Mouse (Mus musculus): Measurements from ENCODE around the gene Bola2. TPM values are rescaled to one million over a fixed set of nuclear protein-coding genes. Genes with fewer than 3 reads are reported as not detected.
"Not testable (repeated sequence)": the region's sequence is repeated elsewhere in the genome, so short reads cannot be mapped to it uniquely, and the experiment has no call there.

Gene Bola2
- total RNA-seq, 2 experiments from 2014 or later: 107 to 115 TPM

DNA sequence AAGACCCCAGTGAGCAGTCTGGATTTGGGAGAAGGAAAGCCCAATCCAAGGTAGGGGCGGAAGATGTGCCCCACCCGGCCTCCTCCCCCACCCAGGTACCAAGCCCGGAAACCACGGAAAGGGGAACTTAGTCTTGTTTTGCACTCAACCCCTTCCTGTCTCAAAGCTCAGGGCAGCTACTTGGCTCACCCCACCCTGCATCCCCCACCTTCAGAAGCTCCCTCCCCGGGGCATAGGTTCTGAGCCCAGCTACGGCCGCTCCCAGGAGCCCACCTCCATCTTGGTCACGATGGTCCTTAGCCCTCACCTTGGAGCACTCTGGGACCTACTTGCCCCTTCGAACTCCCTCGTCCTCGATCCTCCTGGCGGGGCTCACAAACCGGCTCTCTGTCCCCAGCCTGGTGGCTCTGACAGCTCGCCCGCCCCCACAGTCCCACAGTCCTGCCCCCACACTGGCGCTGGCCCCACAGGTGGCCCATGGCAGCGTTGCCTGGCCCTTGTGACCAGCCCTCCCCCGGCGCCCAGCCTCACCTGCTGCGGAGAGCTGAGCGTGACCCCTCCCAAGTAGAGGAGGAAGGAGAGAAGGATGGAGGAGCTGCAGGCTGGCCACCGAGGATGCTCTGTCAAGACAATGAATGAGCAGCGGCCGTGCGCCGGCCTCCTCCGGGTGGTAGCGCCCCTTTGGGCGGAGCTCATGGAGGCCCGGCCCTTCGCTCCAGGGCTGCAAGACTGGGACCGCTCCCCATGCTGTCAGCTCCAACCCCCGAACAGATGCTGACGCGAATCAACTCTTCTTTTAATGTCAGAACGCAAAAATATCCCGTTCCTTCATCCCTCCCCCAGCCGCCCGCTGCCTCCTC is 9.2 kb downstream of the Bola2 start:
- intact Hi-C loops (cut with DNase I): loop anchor here (5.0 kb wide), 1 partner anchor 53 kb away; the partner anchor contains the start of gene Mapk3
- peak; percentile 79 for DNase-seq

DNA sequence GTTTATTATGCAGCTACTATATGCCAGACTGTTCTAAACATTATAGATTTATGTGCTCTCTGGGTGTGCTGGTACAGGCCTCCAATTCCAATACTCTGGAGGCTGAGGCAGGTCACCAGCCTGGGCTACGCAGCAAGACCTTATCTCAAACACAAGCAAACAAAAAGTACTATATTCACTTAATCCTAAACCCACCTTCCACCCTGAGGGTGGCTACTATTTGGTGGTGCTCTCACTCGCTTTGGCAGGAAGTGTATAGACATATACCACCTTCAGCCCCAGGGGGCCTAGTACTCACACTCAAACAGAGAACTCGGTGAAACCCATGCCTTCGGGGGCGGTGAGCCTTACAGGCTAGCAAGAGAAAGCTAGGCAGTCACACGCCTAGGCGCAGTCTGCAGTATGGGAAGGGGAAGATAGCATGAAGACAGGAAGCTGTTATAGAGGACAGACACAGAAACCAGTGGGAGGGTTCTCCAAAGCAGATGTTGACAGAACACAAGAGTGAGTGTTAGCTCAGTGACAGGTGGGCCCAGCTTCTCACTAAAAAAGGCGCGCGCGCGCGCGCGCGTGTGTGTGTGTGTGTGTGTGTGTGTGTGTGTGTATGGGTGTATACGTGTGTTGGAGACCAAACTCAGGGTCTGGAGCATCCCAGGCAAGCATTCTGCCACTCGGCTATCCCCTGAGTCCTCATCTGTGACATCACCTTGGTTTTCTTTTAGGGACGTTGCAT is 12.4 kb downstream of the Bola2 start, which contains the start of gene Coro1a:
Gene Coro1a, minus strand, starts transcription at position 346 of the 733 bp plus-strand sequence.
- intact Hi-C loops (cut with DNase I): no loop called here
- no peak for DNase-seq

DNA sequence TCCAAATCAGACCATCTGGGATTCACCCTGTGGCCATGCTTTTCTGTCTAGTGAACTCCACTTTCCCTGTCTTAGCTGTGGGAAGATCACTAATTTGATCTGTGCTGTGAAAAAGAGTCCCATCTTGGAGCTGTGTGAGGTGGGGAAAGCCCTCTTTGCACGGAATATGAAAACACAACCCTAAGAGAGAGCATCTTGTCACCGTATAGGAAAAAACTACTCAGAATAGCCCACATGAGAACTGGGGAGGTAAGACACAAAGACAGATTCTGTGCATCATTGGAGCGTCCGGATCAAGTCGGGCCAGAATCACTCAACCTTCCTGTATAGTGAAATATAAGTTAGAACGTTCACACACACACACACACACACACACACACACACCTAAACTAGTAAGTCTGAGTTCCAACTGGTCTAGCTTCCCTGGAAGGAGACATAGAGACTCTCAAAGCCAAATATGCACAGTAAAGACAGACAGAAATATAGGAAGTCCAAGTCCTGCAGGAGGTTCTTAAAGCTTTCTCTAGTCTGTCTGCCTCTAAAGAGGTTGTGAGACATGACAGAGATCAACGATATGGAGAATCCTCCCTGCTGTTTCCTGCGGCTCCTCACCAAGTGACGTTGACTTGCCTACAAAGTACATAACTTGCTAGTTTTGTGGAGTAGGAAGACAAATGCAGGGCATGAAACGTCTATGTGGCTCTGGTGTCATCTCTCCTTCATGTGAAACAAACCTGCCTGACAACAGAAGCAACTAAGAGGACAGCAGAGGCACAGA is 13.2 kb downstream of the Bola2 start:
- DNase-seq: no peak
- intact Hi-C loops (cut with DNase I): no loop called here

DNA sequence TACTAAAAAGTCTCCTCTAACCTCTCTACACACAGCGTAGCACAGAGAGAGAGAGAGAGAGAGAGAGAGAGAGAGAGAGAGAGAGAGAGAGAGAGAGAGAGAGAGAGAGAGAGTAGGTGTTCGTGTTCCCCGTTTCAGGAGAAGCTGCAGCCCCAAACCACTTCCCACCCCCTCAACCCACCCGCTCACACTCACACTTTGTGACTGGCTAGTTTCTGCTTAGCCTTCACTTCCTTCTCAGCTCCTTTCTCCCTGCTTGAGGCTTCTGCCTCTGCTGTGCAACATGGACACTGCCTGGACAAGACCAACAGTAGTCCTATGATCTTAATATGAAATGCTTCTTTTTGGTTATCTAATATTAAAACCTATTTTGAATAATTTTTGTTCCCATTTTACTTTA is 15.1 kb downstream of the Bola2 start:
- no peak for DNase-seq
- intact Hi-C loops (cut with DNase I): no loop called here

DNA sequence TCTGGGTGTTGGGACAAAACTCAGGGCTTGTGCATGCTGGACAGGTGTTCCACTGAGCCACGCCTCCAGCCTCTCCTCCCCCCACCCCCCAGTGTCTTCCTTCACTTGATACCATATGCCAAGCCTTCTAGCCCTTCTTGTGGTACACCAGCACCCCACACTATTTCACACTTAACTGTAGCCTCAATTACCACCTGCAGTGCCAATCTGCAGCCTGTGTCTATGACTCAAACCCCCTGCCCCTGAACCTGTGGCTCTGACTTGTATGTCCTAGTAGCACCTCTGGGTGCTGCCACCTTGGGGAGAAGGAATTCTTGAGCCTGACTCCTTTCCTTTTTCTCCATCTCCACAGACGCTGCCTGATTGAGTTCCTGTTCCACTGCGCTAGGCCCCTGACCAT is 16.7 kb downstream of the Bola2 start:
- intact Hi-C loops (cut with DNase I): no loop called here

DNA sequence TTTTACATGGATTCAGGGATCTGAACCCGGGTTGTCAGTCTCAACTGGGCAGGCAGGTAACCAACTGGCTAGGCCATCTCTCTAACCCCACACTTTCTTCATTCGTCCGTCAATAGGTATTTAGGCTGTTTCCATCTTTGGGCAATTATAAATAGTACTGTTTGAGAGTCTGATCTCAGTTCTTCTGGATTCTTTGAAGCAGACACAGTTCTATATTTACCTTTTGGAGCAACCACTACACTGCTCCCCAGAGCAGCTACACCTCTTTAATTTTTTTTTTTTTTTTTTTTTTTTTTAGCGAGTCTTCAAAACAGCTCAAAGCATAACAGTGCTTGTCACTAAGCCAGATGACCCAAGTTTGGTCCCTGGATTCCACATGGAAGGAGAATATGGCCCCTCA is 20.5 kb downstream of the Bola2 start:
- DNase-seq: no peak
- intact Hi-C loops (cut with DNase I): no loop called here

More for the DNA sequence above, 16.7 kb downstream of the Bola2 start:
- no peak for DNase-seq

DNA sequence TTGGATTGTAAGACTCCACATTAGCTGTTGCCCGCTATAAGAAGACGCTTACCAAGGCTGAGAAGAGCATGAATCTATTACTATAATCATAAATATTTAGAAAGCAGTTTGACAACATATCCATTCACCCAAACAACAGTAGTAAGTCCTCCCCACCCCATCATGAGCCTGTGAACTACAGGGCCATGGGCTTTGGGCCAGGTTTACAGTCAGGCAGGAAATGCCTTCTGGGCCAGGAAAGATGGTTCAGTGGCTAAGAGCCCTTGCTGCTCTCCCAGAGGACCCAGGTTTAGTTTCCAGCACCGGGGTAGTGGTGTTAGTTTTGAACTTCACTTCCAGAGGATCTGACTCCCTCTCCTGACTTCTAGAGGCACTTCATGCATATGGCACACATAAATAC is 22.4 kb downstream of the Bola2 start:
- intact Hi-C loops (cut with DNase I): no loop called here
- no peak for DNase-seq

DNA sequence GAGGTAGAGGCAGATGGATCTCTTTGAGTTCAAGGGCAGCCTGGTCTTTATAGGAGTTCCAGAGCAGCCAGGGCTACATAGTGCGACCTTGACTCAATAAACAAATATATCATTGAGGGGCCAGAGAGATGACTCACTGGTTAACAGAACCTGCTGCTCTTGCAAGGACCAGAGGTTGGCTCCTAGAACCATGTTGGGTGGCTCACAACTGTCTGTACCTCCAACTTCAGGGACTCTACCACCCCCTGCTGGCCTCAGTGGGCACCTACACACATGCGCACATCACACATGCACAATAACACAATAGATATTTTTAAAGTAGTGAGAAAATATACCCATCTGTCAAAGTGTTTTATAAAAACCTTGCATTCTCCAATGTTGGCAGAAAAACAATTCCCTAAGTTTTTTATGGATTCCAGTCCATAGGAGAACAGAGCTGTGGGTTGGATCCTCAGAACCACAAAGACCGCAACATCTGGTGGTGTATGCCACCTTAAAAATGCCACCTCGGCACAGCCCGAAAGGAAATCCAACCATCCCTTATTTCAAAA is 23.7 kb downstream of the Bola2 start:
- intact Hi-C loops (cut with DNase I): no loop called here

DNA sequence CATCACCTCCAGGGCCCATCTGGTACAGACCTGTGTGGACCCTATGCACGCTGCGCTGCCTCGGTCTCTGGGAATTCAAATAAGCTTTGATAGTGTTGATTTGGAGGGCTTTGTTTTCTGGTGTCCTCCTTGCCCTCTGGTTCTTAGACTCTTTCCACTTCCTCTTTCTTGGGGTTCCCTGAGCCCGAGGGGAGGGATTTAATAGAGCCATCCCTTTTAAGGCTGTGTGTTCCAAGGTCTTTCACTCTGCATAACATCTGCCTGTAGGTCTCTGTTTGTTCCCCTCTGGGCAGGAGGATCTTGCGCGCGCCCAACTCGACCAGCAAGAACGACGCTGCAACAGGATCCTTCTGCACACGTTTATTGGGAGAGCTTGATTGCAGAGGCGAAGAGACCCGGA is 26.4 kb downstream of the Bola2 start:
- DNase-seq: no peak
- intact Hi-C loops (cut with DNase I): no loop called here

More for the DNA sequence above, 23.7 kb downstream of the Bola2 start:
- DNase-seq: no peak

DNA sequence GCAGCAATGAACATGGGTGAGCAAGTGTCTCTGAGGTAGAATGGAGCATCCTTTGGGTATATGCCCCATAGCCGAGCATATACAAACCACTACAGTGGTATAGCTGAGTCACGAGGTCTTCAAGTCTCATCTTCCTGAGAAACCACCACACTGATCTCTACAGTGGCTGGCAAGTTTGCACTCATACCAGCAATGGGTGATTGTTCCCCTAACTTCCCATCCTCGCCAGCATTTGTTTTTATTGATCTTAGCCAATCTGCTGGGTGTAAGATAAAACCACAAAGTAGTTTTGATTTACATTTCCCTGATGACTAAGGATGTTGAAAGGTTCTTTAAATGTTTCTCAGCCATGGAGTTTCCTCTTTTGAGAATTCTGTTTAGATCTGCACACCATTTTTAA is 29.9 kb downstream of the Bola2 start:
- intact Hi-C loops (cut with DNase I): no loop called here
- no peak for DNase-seq

DNA sequence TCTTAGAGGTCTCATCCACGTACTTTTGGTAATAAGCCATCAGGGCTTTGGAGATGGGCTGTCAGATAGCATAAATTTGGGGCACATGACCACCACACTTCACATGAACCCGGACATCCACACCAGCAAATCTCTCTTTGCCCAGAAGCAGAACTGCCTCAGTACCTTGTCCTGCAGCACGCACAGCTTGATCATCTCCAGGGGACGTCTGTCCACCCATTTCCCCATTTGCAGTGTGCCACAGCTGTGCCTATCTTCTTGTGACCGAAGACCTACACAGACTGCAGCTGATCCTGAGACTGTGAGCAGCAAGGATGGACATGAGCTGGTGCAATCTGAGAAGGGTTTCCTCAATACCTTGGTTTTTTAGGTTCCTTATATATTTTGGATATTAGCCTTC is 30.5 kb downstream of the Bola2 start:
- intact Hi-C loops (cut with DNase I): no loop called here
- no peak for DNase-seq

DNA sequence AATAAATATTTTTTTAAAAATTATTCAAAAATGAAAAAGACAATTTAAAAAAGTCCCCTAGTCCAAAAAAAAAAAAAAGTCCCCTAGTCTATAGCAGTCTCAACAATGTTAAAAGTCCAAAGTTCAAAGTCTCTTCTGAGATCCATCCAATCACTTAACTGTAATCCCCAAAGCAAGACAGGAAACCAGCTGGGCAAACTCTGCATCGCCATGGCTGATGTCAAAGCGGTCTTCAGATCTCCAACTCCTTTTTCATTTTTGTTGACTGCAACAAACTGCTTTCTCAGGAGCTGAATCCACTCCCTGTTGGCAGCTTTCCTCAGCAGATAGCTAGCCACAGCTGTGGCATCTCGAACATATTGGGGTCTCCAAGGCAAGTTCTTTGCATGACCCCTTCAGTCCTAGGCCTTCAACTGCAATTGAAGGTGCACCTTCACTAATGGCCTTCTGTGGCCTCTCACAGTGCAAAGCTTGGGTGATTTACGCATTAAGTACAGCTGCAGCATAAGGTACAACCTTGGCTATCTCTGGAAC is 35.1 kb downstream of the Bola2 start:
- intact Hi-C loops (cut with DNase I); DNase-seq: not testable (repeated sequence)

DNA sequence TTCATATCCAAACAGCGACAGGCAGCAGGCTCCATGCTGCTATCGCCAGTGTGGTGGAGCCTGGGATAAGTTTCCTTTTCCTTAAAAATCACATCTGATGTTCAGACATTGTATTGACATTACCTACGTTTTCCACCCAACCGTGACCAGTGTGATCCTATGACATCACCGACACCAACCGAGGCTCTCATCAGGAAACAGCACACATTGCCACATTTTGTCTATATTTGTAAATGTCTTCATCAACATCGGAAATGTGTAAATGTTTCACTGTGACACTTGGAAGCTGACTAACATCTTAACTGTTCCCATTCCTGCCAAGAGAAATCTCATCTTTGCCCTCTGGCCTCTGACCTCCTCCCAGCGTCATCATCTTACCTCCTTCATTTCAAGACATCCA is 40.9 kb downstream of the Bola2 start:
- intact Hi-C loops (cut with DNase I): no loop called here
- DNase-seq: no peak

DNA sequence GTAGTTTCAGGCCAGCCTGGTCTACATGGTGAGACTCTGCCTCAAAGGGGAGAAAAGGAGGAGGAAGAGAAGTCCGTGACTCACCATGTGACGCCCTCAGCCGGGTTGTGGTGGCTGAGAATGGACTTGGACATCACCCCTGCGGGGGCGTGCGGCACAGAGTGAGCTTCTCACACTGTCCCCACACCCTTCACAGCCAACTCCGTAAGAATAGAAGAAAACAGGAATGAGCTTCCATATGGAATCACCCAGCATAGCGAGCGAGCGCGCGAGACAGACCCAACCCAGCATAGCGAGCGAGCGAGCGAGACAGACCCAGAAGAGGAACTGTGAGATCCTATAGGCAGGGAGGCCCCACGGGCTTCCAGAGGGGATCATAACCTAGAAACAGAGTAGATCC is 44.4 kb downstream of the Bola2 start:
- intact Hi-C loops (cut with DNase I): no loop called here
- DNase-seq: no peak

DNA sequence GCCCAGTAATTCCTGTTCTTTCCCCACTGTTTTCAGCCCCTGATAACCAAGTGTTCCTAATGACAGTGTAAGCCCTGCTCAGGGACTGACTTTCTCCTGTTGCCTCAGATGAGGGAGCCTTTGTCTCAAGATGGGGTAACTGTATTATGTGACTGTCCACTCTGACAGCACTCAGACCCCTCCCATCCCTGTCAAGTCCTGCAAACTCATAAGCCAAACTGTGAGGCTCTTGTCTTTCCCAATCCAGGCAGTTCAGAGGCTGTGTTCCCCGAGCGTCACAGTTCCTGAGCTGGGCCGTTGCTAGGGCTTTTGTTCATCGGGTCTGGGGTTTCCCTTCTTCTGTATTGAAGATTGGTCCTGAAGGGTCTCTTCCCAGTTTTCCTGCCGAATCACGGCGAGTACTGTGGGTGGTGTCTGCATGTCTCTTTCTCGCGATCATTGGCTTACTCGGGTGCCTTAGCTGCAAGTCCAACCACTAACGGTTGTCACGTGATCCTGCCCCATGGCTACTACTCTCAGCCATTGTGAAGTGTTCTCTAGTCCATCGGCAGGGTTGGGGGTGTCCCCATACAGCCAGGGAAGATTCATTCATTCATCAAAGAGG is 45.0 kb downstream of the Bola2 start:
- intact Hi-C loops (cut with DNase I): no loop called here
- no peak for DNase-seq

DNA sequence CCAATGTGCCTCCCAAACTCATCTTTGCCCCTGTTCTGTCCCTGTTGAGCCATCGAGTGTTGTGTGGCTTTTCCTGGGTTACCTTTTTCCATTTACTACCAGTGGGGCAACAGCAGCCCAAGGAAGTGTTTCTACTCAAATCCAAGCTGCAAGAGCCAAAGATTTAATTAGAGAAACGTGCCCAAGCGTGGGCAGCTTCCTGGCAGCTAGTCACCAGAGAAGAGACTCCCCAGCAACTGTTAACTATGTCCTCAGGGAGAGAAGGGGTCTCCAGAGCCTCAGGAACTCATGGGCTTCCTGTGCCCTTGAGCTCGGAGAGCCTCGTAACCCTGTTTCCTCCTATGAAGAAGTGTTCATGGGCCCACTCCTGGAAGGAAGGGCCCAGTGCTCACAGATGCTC is 45.8 kb downstream of the Bola2 start:
- intact Hi-C loops (cut with DNase I): no loop called here
- DNase-seq: no peak

DNA sequence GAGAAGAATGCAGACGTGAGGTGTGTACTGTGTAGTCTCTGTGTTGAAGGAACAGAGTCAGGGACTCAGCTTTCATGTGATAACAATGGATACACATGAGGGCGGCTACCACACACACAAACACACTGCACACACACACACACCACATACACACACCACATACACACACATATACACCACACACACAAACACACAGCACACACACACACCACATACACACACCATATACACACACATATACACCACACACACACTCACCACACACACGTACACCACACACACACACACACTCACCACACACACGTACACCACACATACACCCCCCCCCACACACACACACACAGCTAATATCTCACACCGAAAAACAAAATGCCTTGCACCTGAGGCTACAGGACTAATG is 46.3 kb downstream of the Bola2 start:
- no peak for DNase-seq
- intact Hi-C loops (cut with DNase I): no loop called here

DNA sequence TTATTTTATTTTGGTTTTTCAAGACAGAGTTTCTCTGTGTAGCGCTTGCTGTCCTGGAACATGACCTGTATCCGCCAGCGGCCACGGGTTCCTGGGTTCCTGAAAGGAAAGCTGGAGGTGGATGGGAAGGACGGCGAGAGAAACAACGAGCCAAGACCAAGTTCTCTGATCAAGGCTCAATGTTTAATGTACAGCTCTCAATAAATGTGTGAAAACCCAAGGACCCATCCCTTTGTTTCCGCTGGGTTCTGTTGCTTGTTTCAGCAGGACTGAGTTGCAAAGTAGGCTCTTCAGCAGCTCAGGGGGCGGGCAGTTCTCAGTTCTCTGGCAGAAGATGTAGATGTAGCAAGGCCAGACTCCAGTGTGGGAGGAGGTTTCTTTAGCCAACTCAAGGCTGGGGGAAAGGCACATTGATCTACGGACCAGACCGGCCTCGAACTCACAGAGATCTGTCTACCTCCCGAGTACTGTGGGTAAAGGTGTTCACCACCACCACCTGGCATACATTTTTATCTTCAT is 46.8 kb downstream of the Bola2 start:
- intact Hi-C loops (cut with DNase I): no loop called here
- no peak for DNase-seq

DNA sequence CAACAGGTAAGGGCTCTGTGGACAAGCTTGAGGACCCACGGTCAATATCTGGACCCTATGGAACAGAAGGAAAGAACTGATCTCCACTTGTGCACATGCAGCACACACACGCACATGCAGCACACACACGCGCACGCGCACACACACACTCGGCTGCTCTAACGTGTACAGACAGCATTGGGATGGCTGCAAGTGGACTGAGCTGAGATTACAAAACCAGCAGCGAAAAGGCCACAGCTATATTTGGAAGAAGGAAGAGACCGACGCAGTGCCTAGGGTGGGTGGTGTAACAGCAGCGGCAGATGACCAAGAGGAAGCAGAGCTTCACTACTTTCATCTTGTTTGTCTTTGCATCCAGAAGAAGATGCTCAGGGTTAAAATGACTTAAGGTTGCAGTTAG is 50.9 kb downstream of the Bola2 start:
- intact Hi-C loops (cut with DNase I): no loop called here
- DNase-seq: no peak

DNA sequence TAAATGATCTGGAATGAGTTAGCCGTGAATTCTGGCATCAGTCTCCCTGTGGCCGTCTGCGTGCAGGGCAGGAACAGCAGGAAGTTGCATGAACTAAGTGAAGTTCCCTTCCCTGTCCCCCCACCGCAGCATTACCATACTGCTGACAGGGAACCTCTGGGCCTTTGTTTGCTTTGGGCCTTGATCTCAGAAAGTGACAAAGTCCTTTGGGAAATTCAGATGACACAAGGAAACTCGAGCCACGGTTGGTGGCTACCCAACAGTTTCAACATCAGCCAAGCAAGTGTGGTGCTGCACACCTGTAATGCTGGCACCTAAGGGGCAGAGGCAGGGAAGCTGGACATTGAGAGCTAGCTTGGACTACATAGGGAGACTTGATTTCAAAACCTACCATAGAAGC is 51.6 kb downstream of the Bola2 start:
- intact Hi-C loops (cut with DNase I): no loop called here
- DNase-seq: no peak
